Mouse (Mus musculus) hindlimb bud, embryonic 11.5 days (tissue): ENCODE measurements around the gene Gtf2i.

Source experiments
- DNase-seq: peaks from one replicate; pipeline ENCODE4 v3.0.0-alpha.2; 2012; ENCODE audit warnings: low read depth, low spot score; ENCODE audit errors: extremely low spot score

Gtf2i gene

DNA sequence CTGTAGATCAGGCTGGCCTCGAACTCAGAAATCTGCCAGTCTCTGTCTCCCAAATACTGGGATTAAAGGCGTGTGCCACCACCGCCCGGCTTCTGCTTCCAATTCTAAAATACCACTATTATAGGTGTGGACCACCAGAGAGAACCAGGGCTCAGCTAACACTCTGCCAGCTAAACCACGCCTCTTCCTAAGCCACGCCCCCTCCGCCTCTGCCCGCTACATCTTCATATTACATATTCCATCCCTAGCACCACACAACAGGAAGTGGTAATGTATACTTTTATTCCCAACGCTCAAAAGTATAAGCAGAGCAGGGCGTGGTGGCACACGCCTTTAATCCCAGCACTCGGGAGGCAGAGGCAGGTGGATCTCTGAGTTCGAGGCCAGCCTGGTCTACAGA, 8.8 kb upstream of the Gtf2i start:
- no peak for DNase-seq

DNA sequence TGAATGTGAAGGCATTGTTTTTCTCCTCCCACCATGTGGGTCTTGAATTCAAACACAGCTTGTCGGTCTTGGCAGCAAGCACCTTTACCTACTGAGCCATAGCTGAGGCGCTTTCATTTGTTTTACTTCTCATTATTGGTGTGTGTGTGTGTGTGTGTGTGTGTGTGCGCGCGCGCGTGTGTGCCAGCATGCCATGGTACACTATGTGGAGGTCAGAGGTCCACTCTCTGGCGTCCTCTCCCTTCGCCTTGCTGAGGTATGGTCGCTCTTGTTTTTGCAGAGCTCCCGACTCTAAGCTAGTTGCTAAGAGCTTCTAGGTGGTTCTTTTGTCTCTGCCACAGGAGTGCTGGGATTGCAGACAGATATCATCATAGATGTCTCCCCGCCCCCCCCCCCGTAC, 7.8 kb upstream of the Gtf2i start:
- no peak for DNase-seq

DNA sequence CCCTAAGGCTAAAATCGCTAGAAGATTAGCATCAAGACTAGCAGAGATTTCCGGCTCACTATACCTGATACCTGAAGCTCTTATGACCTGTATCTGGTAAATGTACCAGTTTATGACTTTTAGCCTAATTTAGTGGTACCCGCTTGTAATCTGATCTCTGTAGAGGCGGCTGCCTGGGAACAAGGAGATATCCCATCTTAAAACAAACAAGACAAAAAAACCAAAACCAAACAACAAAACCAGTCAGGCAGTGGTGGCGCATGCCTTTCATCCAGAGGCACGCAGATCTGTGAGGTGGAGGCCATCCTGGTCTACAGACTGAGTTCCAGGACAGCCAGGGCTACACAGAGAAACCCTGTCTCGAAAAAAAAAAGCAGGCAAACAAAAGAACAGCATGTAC, 7.1 kb upstream of the Gtf2i start:
- no peak for DNase-seq

DNA sequence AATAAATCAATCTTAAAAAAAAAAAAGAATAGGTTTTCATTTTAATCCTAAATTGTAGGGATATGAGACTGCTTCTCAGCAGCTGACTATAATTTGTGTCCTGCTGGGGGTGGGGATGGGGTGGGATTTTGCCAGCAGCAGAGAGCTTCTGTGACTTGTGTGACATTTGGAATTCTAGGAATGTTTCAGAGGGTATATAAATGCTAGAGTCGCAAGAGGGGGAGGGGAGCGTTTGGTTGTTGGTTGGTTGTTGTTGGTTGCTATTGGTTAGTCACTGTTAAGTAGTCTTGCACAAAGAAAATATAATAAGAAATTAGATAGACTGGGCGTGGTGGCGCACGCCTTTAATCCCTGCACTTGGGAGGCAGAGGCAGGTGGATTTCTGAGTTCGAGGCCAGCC, 4.3 kb upstream of the Gtf2i start:
- no peak for DNase-seq

DNA sequence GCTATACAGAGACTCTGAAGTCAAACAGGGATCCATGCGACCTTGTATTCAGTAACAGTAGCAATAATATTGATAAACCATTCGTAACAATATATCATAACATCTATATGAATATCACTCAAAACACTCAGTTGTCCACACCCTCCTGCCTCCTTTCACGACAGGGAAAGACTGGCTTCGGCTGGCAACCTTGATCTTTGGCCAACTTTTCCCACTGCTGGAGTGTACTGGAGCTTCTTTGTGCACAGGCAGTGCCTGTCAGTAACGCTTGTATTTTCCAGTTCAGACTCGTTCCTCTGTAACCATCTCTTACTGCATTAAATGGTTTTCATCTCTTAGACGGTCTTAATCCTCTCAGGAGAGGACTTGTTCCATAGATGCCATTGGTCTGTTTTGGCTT, 2.2 kb upstream of the Gtf2i start:
- no peak for DNase-seq

DNA sequence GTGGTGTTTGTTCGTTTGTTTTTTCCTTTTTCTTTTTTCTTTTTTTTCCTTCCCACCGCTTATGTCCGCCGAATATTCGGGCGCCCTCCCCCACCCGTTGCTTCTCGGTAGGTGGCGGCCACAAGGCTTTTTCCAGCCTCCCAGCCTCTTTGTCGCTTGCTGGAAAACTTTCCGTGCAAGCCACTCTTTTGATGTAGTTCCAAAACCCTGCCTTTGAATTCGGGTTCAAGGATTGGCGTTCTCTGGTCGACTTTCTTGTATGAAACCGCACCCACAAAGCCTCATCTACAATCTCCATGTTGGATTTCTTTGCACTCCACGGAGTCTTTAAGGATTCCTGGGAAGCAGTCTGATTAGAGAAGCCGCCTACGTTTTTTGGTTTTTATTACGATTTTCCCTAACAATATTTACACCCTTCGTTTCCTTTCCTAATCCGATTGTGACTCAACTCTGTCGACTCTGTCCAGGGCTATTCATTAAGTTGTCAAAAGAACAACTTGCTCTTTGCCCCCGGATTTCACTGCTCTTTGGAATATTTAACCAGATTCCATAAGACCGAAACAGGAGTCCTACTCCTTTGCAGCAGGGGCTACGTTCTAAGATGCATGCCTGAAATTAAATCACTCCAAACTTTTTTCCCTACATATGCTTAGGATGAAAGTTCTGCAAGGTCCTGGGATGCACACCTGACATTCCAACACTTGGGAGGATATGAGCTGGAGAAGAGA, 1.2 kb upstream of the Gtf2i start:
- DNase-seq = peak; percentile 30

DNA sequence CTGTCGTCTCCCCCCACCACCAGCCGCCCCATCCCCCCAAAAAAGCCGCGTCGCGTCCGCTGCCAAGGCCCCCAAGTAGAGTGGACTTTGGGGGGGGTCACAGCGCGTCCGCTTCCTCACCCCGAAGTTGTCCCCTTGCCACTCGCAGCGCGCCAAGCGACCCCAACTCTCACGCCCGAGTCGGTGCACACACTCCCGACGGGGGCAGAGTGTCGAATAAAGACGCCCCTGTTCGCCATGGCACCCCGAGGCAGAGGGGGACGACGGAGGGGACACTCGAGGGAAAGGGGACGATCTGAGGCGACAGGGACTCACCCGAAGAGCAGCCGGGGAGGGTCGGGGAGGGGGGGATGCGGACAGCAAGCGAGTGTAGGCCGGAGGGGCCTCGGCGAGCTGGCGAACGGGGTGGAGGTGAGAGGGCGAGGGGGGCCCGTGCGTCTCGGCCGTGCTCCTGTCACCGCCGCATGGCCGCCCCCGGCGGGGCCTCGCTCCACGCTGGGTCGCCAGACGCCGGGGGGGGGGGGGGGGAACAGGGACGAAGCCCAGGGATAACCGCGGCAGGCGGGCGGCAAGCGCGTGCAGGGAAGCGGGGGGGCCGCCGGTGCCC, 389 bp downstream of the Gtf2i start:
- DNase-seq = no peak

DNA sequence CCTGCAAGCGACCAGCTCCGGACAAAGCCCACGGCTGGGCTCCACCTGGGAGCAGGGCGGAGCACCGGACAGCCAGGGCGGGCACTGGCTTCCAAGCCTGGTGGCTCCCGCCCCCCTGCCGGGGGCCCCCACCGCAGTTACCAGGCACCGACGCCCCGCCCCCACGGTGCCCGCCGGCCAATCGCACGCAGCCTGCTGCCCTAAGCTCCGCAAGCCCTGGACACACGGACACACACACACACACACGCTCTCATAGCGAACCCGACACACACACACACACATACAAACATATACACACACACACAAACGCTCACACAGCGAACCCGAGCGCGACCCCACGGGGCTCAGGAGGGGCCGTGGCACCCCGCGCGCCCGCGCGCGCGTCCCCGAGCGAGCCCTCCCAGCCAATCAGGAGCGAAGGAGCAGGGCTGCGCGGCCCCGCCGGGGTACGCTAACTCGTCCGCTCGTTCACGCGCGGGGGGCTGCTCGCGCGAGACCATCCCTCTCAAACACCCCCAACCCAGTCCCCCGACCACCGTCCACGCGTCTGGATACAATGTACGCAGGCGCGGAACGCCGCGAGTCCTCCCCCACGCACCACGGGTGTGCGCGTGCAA, 1.0 kb downstream of the Gtf2i start:
- DNase-seq = peak; percentile 85

DNA sequence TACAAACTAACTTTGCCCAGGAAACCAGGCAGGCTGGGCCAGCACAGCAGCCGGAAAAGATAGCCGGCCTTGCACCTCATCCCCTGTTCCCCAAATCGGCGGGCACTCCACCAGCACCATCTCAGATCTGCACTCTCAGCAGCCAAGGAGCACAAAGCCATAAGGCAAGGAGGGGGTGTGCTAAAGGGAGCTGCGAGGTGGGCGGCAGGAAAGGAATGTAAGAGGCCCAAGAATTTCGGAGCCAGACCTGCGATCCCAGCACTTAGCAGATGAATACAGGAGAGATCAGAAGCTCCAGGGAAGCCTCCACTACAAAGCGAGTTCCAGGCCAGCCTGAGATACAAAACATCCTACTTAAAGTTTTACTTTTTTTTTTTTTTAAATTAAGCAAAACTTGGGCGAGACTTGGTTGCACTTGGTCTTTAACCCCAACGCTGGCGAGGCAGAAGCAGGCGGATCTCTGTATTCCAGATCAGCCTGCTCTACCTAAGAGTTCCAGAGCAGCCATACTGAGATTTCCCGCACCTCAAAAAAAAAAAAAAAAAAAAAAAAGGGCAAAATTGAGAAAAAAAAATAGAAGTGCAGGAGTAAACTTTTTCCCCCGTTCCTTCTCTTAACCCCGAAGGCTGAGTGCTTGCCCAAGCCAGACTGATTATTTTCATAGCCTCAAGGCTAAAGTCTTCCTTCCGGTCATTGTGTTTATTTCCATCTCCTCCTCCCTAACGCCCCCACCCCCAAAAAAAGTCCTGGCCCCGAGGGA, 1.7 kb downstream of the Gtf2i start:
- no peak for DNase-seq

DNA sequence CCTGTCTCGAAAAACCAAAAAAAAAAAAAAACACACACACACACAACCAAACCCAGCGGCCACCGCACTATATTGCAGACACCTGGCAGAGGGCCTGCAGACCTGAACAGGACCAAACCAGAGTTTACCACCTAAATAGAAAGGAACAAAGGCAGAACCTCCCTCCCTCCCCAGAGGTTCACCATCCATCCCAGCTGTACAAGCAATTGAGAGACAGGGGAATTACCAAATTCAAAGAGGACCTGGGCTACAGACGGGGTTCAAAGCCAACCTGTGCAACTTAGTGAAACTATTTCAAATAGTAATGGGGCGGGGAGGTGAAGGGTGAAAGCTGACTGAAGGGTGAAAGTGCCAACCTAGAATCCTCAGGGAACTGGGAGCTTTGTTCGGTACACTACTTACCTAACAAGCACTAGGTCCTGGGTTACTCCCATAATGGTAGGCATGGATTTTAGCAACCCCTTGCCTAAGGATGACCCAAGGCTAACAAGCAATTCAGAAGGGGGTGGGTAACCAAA, 2.6 kb downstream of the Gtf2i start:
- no peak for DNase-seq

DNA sequence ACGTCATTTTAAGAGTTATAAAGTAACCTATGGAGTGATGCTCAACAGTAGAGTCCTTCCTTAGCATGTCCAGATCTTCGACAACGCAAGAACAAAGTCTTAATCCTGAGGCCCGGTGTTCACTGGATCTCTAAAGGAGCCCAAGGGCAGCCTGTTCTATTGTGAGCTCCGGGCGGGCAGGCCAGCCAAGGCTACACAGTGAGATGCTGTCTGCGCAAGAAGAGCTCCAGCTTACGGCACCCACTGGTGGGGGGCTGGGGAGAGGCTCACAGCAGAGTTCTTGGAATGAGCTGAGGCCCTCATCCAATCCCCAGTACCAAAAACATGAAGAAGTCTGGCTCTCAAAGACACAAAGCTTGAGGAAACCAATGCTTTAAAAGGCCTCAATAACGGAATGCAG, 4.4 kb downstream of the Gtf2i start:
- DNase-seq = no peak

DNA sequence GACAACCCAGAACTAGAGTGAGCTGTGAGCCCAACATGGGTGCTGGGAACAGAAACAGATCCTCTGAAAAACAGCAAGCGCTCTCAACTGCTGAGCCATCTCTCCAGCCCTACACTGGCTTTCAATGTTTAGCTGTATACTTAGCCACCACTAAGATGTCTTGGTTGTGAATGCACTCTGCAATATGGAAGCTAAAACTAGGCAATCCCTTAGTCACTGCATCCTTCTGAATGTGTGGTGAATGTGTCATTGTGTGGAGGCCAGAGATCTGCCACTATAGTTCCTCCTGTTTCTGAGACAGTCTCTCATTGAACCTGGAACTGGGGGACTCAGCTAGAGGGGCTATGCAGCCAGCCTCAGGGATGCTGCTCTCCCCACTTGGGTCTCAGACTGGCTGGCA, 5.2 kb downstream of the Gtf2i start:
- no peak for DNase-seq

DNA sequence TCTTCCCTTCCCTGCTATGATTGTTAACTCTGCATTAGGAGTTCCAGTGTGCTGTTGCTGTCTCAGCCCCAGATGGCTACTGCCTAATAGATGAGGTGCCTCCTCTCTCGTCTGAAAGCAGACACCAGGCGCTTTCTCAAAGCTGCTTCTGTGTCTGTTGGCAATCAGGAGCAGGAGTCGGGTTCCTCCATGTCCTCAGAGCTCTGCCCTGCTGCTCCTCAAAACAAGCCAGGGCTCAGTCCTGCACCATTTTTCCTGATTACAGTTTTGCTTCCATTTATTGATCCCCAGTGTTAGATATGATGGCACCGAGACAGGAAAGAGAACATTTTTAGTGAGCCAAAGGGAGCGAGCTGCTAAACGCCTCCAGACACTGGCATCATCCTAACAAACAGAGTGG, 9.9 kb downstream of the Gtf2i start:
- no peak for DNase-seq

DNA sequence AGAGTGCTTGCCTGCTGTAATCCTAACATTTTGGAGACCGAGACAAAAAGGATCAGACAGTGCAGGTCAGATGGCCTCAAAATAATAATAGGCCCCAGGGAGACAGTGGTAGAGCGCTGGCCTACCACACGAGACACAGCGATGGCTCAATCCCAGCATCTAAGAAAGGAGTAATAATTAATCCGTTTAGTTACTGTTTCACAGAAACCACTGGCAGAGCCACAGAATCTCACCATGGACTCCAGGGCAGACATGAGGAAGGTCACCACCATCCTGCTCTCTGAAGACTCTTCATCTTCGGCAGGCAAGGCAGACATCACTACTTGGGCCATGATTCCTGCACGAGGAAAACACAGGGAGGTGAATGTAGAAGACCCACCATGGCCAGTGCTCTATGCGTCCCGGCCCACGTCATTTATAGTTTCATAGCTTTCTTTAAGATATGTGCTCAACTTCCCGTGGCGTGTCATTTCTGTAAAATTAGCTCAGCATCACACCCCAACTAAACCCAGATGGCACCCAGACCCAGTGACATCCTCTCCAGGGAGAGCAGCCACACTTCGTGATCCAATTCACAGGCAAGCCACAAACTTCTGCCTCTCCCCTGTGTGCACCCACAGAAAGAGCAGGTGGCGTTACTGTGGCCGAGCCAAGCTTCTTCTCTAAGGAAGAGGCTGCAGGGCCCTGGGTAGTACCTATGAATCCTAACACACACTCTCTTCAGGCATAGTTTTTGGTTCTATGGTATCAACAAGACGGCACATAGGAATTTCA, 19.1 kb downstream of the Gtf2i start:
- no peak for DNase-seq

DNA sequence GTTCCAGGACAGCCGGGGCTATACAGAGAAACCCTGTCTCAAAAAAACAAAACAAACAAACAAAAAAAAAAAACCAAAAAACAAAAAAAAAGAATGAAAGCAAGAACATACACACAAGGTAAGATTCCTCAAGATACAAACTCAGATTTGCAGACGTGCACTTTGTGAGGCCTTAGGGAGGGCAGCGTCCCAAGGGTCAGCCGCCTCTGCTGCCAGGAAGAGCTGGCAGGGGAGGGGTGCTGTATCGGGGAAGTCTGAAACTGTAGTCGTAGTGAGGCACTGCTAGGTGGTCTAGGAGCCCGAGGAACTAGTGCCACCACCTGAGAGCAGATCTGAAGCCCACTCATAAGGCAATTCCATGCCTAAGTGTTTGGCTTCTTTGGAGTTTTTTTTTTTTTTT, 20.0 kb downstream of the Gtf2i start:
- DNase-seq = no peak

DNA sequence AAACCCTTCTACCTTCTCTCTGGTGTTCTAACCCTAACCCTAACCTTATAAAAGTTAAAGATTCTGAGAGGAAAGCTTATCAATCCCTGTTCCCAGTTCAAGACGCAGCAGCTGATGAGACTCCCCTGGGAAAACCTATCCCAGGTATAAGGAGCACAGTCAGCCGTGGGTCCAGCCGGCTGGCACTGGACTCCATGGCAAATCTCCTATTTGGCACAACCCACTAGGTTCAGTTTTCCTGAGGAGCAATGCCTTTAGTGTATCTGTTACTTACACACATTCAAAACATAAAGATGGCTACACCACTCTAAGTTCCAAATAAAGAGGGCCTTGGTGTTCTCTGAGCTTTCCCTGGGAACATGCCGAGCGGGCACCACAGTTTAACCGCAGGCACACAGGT, 23.5 kb downstream of the Gtf2i start:
- no peak for DNase-seq

DNA sequence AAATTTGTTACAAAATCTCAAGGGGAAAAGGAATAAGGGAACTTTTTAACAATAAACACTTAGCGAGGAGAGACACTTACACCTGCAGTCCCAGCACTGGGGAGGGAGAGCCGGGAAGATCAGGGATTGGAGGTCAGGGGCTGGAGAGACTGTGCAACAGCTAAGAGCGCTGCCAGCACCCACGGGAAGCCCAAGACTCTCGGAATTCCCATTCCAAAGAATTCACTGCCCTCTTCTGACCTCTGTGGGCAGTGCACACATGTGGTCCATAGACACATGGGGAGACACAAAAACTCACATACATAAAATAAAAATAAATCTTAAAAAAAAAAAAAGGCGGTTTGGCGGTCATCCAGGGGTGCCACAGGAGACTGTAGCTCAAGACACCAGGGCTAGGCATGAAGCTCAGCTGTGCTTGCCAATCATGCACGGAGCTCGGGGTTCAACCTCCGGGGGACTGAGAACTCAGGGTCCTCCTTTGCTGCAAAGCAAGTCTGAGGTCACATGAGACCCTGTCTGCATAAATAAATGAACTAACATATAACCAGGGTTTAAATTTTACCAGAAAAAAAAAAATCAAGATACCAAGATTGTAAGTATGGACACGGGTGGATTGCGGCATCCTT, 24.5 kb downstream of the Gtf2i start:
- no peak for DNase-seq

DNA sequence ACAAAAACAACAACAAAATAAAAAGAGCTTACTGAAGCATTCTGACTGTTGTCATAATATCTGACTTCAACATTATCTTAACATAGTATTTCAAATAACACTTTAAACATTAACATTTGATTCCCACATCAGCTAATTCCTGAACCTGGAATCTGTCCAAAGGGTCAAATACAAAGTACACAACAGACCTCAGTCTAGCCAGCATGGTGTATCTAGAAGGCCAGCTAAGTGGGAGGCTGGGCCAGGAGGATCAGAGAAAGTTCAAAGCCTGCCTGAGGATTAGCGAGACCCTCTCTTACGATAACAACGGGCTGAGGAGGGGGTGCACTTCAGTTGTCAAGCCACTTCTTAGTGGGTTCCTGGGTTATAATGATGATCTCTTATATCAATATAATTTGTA, 26.5 kb downstream of the Gtf2i start:
- no peak for DNase-seq

DNA sequence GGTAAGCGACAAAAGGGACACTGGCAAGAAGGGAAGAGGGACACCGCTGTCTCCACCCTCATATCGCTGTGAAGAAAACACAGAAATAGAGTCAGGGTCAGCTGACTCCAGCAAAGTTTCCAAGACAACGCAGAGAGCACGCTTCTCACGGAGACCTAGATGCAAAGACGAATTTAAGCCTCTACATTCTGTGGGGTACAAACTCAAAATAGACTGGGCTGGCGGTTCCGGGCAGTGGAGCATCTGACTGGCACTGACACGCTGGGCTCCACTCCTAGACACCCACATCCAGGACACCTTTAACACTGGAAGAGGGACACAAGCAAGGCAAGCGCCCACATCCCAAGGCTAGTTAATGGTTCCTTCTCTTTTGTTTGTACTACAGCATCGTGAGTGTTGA, 29.6 kb downstream of the Gtf2i start:
- DNase-seq = no peak

DNA sequence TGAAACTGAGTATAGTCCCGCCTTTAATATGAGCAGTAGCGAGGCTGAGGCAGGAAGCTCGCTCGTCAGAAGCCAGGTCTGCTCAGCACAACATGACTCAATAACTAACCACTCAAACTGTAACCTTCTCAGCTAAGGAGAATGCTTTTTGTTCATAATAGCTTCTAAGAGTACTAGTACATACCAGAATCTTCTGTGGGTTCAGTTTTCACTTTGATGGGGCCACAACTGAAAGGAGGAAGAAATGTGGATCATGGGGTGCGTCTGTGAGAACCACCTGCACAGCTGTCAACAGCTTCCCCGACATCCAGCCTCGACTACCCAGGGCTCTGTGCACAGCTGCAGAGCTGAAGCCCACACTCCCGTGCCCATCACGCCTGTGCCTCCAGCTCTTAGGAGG, 32.0 kb downstream of the Gtf2i start:
- no peak for DNase-seq

DNA sequence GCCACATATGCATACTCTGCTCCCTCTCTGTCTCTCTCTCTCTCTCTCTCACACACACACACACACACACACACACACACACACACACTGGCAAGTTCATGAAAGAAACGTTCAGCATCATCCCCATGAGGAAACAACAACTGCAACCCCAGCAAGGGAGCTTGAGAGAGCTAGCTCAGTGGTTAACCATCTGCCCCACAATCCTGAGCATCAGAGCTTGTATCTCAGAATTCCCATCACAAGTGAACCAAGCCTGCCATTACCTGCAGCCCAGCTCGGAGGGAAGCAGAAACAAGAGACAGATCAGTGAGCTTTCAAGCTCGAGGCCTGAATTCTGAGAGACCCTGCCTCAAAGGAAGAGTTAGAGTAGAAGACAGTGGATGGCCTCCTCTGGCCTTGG, 32.5 kb downstream of the Gtf2i start:
- DNase-seq = no peak
